Mouse (Mus musculus) small intestine, adult 2 months (tissue): Measurements from ENCODE around the gene Ypel1. TPM values are rescaled to one million over a fixed set of nuclear protein-coding genes. Genes with fewer than 3 reads are reported as not detected.

Experiments used
- H3K27ac ChIP-seq: fragments of 200-500 bp; 2 replicates; pipeline ENCODE4 v1.5.1; 2012; ENCODE audit warnings: low read depth, low read length, control low read depth, inconsistent platforms; ENCODE audit not compliant: insufficient read depth
- H3K27me3 ChIP-seq: fragments of 200-500 bp; 2 replicates; pipeline ENCODE4 v1.6.1; 2012; ENCODE audit warnings: mild to moderate bottlenecking, moderate library complexity, low read length, inconsistent platforms; ENCODE audit not compliant: control insufficient read depth, insufficient read depth
- H3K36me3 ChIP-seq: fragments of 200-500 bp; 2 replicates; pipeline ENCODE4 v1.6.1; 2012; ENCODE audit warnings: mild to moderate bottlenecking, low read length, control low read depth, inconsistent platforms; ENCODE audit not compliant: control insufficient read depth, insufficient read depth
- H3K4me1 ChIP-seq: fragments of 200-500 bp; 2 replicates; pipeline ENCODE4 v1.6.1; 2012; ENCODE audit warnings: low read length, inconsistent platforms, mixed read lengths; ENCODE audit not compliant: control insufficient read depth, insufficient read depth, insufficient read length
- H3K4me3 ChIP-seq: fragments of 200-500 bp; 2 replicates; pipeline ENCODE4 v1.5.1; 2012; ENCODE audit warnings: low read depth, mild to moderate bottlenecking, control low read depth, inconsistent platforms, low read length, moderate library complexity
- CTCF ChIP-seq: fragments of 200-500 bp; IDR thresholded peaks from 2 replicates; pipeline ENCODE4 v1.5.1; 2012; ENCODE audit warnings: low read depth, mild to moderate bottlenecking, control low read depth, inconsistent platforms, low read length, moderate library complexity, mixed read lengths; ENCODE audit not compliant: insufficient replicate concordance, insufficient read length; ENCODE audit errors: extremely low read depth
- POLR2A ChIP-seq: fragments of 200-500 bp; IDR thresholded peaks from 2 replicates; pipeline ENCODE4 v1.6.1; 2012; ENCODE audit warnings: low read depth, mild to moderate bottlenecking, control low read depth, inconsistent platforms, low read length, moderate library complexity
- WGBS: fragments of 180-500 bp; shearing (Covaris S2); methylation state at CpG from one replicate; pipeline ENCODE4 v1.1.7; 2018; 5-methylcytosine and 5-hydroxymethylcytosine counted together
- polyA plus RNA-seq: library from polyadenylated mRNA; depleted of rRNA; stranded (reverse); fragments of >200 nt; gene quantifications from 2 replicates; pipeline ENCODE4 v1.2.3, GENCODE M21; 2012; rRNA removed

Ypel1 gene
- 0.37 and 0.60 TPM in 2 replicates for polyA plus RNA-seq

DNA sequence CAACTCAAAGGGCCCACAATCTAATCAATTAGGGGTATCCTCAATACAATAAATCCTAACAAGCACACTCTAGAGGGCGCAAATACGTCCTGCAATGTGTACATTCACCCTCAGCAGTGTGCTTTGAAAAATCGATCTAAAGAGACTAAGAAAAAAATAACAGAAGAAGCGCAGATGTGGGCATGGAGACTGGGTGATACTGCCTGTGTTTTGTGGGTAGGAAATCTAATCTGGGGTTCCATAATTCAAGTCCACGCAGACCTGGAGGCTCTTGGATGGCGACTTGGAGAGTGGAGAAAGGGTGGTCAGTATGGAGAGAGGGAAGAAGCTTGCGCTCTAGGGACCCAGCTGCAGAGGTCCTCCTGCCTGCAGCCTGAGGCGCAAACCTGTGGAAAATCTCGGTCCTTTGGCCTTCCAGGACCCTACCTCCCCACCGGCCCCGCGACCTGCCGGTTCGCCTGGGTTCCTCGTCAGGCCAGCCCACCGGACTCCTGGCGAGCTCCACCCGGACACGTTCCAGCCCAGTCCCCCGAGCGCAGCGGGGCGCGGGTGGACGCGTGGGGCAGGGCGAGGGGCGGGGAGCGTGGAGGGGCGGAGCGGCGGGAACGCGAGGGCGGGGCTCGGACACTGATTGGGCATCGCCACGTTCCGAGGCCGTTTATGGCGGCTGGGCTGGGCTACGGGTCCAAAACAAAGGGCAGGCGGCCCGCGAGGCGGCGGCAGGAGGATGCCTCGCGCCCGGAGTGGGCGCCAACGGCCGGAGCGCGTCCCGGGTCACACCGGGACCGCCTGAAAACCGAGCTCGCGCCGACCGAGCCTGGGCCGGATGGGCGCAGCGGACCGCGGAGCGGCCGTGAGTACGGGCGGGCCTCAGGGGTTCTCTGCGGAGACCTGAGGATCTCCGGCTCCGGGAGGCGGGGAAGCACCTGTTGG lies at the start of gene Ypel1:
TSS of gene Ypel1 (plus strand) at position 186 of the 933 bp plus-strand sequence.
- Histone ChIP-seq H3K27me3 (no peaks in the 10 kb centered on the region), H3K4me1 (no peaks in the 10 kb centered on the region), H3K27ac (no peak within 1 kb of the TSS), H3K36me3 (no peaks in the 10 kb centered on the region), H3K4me3 (peak within 1 kb of the TSS; percentile 76)
- WGBS = 1% methylated on average over 76 of the region's 76 CpGs
- TF ChIP-seq POLR2A = 0 out of 2 replicates have a peak, but pooled peaks have one; percentile 49
- no peak for TF ChIP-seq CTCF

- WGBS = 82% methylated on average over 3 of the region's 3 CpGs
- Histone ChIP-seq H3K4me1 (no peaks in the 10 kb centered on the region), H3K36me3 (peaks cover 45% of the 10 kb centered on the region), H3K4me3 (no peak overlapping the region), H3K27me3 (no peaks in the 10 kb centered on the region), H3K27ac (no peak overlapping the region)
- no peak for TF ChIP-seq CTCF
- TF ChIP-seq POLR2A = no peak
These were observed 44.9 kb upstream of the Ypel1 start for GRCm38 (mm10) chr16:17024469-17025148.

GRCm38 (mm10) chr16:17029971-17030695 lies 39.4 kb upstream of the Ypel1 start:
- no peaks in the 10 kb centered on the region for H3K27me3 ChIP-seq
- no peak for TF ChIP-seq CTCF
- TF ChIP-seq POLR2A = no peak
- WGBS = 84% methylated on average over 4 of the region's 4 CpGs
- H3K27ac ChIP-seq = no peak overlapping the region
- peaks cover 42% of the 10 kb centered on the region for H3K36me3 ChIP-seq
- H3K4me3 ChIP-seq = no peak overlapping the region
- H3K4me1 ChIP-seq = no peaks in the 10 kb centered on the region

- WGBS = 93% methylated on average over 2 of the region's 2 CpGs
- no peak overlapping the region for H3K27ac ChIP-seq
- no peak overlapping the region for H3K4me3 ChIP-seq
- H3K36me3 ChIP-seq = peaks cover 48% of the 10 kb centered on the region
- TF ChIP-seq POLR2A = no peak
- no peak for TF ChIP-seq CTCF
- no peaks in the 10 kb centered on the region for H3K27me3 ChIP-seq
- no peaks in the 10 kb centered on the region for H3K4me1 ChIP-seq
These were observed 35.7 kb upstream of the Ypel1 start for GRCm38 (mm10) chr16:17033754-17034153.

DNA sequence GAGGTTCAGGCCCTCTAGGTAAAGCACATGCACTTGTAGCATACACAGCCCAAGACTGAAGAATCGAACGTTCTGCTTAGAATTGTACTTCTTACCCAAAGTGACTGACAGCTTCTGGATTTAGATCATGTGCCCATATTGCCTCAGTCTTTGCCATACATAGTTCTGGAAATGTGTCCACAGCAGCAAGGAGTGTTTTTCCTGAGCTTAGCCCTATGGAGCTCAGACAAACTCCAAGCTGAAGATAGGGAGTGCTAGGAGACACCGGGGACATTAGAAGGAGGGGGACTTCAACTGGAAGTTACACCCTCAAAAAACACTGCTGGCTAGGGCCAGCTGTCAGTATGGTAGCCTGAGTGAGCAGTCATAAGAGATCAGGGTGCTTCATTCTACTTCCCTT lies 28.8 kb upstream of the Ypel1 start:
- WGBS = 91% methylated on average over 3 of the region's 3 CpGs

GRCm38 (mm10) chr16:17041417-17041816 lies 28.1 kb upstream of the Ypel1 start:
- WGBS = 95% methylated on average over 1 of the region's 1 CpGs
- H3K36me3 ChIP-seq = peaks cover 55% of the 10 kb centered on the region

More for the DNA sequence above, 28.8 kb upstream of the Ypel1 start:
- Histone ChIP-seq H3K27me3 (no peaks in the 10 kb centered on the region), H3K4me3 (no peak overlapping the region), H3K36me3 (peaks cover 56% of the 10 kb centered on the region), H3K27ac (no peak overlapping the region), H3K4me1 (no peaks in the 10 kb centered on the region)
- no peak for TF ChIP-seq POLR2A
- no peak for TF ChIP-seq CTCF

More at GRCm38 (mm10) chr16:17041417-17041816, 28.1 kb upstream of the Ypel1 start:
- no peaks in the 10 kb centered on the region for H3K27me3 ChIP-seq
- no peaks in the 10 kb centered on the region for H3K4me1 ChIP-seq
- no peak overlapping the region for H3K4me3 ChIP-seq
- TF ChIP-seq CTCF (no peak), POLR2A (no peak)
- no peak overlapping the region for H3K27ac ChIP-seq
